Mouse (Mus musculus) mouse embryonic stem cell (cell line): ENCODE results near the gene Olfr516.
"Not testable (repeated sequence)": the region's sequence is repeated elsewhere in the genome, so short reads cannot be mapped to it uniquely, and the experiment has no call there.

Experiments
- in situ Hi-C, 2 experiments: fragments of 300-500 bp; cut with MboI; formaldehyde crosslinking; loops; 1 replicate in 1 of 2; 3 replicates in 1 of 2; pipeline ENCODE4 v1.14.3; 2019 to 2020; ENCODE audit warnings: low sequenced_read_pairs in 2 of 2, low pct_unique_long_range_greater_than_20kb in 1 of 2, mixed read lengths in 1 of 2; ENCODE audit not compliant: unreplicated experiment in 1 of 2

Olfr516 gene

GRCm38 (mm10) chr7:108850429-108850828, at the start of gene Olfr516:
Gene Olfr516 (minus strand): TSS chr7:108850529.
- in situ Hi-C loops, result no loop called here

GRCm38 (mm10) chr7:108894320-108894719, 44.0 kb upstream of the Olfr516 start, which contains the start of gene Olfr519:
Gene Olfr519 (minus strand): TSS chr7:108894420.
- in situ Hi-C loops, result no loop called here

- in situ Hi-C loops, result no loop called here
Observed at GRCm38 (mm10) chr7:108884906-108885305, 34.6 kb upstream of the Olfr516 start, which contains the start of gene Olfr518. Gene Olfr518 (minus strand): TSS chr7:108885006.

GRCm38 (mm10) chr7:108872279-108872678, 21.9 kb upstream of the Olfr516 start, which contains the start of gene Olfr517:
Gene Olfr517 (minus strand): TSS chr7:108872379.
- in situ Hi-C loops, result no loop called here

GRCm38 (mm10) chr7:108825897-108826296, 24.4 kb downstream of the Olfr516 start, which contains the start of gene Olfr514:
Gene Olfr514 (minus strand): TSS chr7:108825997.
- in situ Hi-C loops, result no loop called here

GRCm38 (mm10) chr7:108814593-108815215, 35.6 kb downstream of the Olfr516 start:
- in situ Hi-C loops, result not testable (repeated sequence)

GRCm38 (mm10) chr7:108797205-108797933, 53.0 kb downstream of the Olfr516 start:
- in situ Hi-C loops, result no loop called here
